Mouse (Mus musculus) 3T3-L1 (cell line): ENCODE measurements around the gene Opcml.

Experiments
- DNase-seq: peaks from one replicate; pipeline ENCODE4 v3.0.0-alpha.2; 2015; ENCODE audit warnings: low read depth, low spot score

Gene Opcml

DNA sequence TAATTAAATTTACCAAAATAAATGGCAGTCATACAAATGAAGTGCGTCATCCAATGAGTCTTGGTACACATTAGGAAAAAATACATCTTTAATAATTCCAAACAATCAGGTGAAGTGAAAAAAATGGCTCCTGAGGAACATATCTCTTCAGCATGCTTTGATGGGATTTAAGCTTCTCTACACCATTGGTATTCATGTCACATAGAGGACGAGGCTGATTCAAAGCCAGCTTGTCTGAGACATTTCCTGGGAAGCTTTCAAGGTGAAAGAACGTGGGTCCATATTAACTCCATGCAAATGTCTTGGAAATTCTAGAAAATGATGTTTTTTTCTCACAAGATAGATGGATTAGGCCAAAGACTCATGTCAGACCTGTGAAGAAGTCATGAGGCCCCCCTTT, 212.6 kb downstream of the Opcml start:
- no peak for DNase-seq

DNA sequence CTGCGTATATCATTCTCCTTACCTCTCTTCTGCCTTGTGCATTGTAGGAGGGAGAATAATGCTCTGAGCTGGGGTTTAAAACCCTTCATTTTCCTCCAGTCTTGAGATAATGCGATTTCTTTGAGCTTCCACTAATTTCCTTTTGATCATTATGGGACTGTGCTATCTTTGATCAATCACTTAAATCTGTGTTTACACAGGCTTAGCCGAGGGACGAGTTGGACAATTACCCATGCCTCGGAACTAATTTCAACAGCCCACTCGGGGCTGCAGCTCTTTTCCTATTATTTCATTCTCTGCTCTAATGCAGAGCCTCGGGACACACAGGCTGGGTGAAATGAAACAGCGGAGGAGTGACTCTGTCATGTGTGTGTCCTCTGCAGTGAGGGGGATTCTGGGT, 220.9 kb downstream of the Opcml start:
- no peak for DNase-seq

DNA sequence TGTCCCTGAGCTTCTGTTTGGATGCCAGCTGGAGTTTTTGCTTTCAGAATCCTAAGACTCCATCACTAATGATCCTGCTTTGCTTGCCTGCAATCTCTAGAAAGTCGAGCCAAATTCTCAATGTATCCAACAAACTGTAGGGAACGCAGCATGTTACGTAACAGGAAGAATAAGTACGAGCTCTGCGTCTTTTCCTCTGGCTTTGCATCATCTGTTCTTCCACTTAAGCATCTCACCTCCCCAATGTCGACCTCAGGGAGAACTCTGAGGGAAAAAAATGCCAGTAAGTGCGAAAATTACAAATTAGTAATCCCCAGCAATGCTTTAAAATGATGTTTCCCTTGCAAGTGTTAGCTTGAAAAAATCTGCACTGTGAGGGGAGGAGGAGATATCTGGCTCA, 222.1 kb downstream of the Opcml start:
- no peak for DNase-seq

DNA sequence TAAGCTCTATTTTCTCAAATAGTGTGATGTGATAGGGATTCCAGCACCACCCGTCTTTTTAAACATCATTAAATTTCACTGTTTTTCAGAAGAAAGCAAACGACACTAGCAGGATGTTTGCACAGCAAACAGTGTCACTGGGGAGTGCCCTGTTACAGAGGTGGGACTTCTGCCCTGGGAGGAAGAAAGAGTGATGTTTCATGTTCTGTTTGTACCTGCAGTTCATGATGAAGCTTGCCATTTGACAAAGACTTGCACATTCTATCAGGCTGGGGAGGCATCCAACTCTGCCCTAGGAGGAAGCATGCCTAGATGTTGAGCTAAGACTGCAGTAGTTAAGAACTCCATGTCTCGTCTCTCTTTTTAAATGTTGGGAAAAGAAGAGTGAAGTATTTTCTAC, 222.6 kb downstream of the Opcml start:
- no peak for DNase-seq

DNA sequence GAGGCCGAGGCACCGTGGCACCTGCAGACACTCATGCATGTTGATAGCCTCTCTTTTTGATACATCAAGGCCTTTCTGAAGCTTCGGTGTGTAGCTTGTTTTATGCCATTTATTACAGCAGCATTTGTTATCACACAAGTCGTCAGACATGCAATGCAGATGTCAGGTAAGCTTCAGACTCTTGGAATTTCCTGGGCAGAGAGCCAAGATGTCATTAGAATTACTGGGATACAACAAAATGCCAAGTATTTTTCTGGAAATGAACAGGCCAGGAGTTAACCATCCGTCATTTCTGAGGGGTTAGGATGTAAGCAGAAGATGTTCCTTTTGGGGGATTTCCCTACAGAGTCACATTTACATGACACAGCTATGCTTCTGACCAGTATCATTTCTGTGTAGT, 237.6 kb downstream of the Opcml start:
- DNase-seq = peak; percentile 79

DNA sequence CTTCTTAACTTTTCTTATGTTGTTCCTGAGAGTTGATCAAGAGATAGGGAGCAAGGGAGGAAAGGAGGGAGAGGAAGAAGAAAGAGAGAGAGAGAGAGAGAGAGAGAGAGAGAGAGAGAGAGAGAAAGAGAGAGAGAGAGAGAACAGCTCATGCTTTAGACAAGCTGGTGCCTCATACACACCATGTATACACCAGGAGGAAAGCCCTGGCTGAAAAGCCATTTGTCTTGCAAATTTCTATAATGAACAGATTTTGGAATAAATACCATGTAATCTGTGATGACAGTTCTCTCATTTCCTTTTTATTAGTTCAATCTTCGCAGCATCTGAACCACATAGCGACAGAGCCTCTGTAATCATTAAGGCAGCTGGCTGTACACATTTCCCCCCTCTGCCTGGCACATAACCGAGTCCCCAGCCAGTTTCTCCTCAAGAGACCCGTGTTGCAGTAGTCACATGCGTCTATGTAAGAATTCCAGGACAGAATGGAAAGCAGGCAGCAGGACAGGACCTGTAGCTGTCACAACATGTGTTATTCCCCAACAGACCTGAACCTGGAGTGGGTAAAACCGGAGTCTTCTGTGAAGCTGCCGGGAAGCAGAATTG, 238.3 kb downstream of the Opcml start:
- peak; percentile 4 for DNase-seq

DNA sequence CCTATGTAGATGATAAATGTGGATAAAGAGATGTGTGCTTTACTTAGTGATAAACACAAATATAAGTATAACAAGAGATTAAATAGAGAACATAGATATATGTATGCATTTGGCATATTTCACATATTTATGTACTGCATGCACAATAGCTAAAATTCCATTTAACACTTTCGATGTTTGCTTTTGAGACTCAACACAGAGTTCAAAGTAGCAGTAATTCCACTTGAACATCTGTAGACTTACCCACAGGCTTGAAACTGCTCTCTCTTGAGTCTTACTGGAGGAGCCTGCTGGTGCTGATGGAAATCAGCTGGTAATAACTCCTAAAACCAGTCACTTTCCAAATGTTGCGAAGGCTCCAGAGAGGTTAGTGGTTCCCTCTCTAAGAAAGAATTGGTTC, 258.6 kb downstream of the Opcml start:
- no peak for DNase-seq

DNA sequence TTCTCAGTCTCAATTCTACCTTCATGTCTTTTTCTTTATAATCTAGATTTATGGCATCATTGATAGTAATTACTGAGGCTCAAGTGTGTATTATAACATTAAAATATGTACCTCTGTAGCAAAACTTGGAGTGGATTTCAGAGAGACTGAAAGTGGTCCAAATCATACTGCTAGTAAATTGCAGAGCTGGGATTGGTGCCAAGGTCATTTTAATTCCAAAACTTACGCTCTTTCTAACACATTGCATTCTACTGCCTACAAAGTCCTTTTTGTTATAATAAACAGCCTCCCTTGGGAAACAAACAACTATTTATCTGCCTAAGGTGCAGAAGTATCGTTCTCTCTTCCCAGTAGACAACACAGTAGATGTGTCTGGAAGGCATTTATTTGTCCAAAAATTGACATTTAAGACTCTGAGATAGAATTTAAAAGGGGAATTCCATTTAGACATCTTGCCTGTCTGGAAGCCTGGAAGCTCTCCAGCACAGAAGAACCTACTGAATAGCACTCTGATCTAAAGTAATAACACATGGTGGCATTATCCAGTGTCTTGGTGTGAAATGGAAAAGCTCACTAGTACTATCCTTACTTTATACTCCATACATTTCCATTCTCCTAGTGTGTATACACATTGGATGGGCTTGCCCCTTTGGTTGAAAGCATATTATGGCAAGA, 266.7 kb downstream of the Opcml start:
- peak; percentile 67 for DNase-seq

DNA sequence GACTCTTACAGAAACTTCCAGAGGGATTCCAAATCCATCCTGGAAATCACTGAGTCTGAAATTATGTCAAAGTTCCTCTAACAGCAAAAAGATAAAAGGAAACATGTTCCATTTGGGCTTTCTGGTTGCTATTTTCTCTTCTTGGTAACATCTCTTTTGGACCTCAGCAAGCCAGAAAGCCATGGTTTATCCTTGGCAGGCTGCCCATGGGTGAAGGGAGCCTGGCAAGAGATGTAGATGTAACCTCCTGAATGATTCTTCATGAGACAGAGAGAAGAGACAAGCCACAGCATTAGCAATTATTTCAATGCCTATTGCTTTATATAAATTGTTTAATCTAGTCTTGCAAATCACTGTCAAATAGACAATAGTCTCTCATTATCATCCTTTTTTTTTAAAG, 274.6 kb downstream of the Opcml start:
- peak; percentile 4 for DNase-seq

DNA sequence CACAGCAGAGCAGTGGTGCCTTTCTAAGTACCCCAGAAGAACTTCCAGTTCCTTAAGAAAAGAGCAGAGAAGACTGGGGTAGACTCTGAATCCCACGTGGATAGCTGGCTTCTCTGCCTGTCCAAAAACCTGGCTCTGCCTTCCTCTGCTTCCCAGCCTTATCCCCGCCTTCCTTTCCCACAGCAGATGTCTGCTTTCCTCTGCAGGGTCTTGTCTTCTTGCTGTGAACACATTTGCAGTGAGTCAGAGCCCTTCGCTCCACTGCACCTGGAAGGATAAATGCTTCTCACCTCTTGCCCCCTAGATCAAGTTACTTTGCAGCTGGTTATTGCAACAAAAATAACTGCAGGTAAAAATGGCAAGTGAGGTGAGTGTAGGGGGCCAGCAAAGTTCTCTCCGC, 290.1 kb downstream of the Opcml start:
- no peak for DNase-seq

DNA sequence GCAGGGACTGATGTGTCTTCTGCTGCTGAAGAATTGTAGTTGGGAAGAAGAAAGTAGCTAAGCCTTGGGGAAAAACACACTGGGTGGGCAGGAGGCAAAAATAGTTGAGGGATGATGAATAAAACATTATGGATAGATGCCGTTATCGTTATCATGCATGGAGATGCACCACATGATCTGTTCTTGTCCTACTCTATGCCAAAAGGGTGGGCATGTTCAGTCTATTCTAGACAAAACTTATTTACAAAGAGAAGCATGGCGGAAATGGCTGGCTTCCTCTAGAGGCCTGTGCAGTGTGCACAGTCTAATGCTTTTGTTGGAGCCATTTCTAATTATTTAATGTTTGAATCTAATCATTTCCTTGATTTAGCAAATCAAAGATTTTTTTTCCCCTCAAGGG, 293.2 kb downstream of the Opcml start:
- no peak for DNase-seq

DNA sequence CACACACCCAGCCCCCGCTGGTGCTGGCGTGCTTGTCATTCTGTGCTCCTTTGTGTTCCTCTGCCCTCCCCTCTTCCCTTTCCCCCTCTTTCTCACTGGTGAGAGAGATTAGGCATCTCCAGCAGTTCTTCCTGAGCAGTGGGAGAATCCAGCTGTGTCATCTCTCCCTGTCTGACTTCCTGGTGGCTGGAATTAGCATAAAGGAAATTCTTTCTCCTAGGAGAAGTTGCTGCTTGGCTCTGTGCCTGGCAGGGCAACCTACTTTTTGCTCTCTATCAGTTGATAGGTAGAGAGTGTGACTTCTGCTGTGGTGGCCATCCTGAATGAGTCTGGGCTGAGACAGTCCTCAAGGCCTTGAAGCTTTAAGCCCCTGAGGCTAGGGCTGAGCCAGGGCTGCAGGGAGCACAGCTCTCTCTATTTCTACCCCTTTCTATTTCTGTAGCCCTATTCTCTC, 293.7 kb downstream of the Opcml start:
- peak; percentile 19 for DNase-seq

DNA sequence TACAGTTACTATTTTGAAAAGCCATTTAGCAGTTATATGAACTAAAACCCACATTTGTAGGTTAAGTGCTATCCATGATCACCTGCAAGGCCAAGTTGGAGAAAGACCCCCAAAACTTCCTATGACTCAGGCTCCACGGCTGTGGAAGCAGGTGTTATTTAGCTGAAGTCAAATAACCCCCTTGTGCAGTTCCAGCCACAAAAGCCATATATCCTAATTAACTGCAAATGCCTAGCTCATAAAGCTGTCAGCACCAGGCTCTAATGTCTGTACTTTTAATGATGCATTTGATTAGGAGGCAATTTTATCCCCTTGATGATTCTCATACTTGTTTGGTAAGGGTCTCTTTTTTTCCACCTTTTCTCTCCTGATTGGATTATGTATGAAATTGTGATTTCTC, 300.8 kb downstream of the Opcml start:
- no peak for DNase-seq

DNA sequence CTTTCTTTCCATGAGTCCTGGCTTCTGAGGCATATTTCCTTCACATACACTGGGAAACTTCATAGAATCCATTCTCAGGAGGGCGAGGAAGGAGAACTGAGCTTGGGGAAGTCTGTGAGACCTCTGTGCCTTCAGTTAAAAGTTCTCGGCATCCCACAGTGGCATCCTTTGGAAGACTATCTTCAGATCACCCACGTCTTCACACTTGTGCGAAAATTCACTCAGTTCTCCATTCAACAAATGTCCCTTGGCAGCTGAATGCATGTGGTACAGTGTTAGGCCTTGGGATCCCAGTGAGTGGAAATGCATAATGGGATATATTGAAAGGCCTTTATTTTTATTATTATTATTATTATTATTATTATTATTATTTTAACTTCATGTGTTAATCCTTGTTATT, 304.1 kb downstream of the Opcml start:
- no peak for DNase-seq

DNA sequence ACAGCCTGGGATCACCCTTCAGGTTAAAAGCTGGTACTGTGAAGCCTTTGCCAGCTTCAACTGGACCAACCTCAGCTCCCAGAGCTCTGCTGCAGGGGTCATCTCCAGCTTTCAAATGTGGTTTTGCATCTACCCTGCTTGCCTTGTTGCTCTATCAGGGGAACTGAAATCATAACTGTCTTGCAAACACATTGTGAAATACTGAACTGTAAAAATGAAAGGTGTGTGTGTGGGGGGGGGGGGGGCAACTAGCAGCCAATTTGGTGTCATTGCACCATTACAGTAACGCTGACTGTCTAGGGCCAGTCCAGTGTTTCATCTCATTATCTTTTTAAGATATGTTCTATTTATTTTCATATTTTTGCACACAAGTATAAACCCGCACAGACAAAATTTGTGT, 305.6 kb downstream of the Opcml start:
- no peak for DNase-seq

DNA sequence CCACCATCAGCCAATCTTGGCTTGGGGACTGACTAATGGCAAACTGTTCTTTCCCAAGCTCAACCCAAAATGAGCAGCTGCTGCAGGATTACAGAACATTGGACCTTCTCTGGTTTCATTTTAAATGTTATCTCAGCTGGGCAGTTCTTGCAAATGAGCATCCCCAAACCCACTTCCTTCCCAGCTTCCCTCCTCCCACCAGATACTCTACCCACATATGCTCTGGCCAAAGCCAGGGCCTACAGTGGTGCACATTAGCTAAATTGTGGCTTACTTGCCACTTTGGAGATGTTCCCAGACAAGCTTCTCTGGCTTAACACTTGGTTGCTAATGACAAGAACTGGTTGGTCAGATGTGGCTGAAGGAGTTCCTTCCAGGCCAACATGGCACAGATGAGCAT, 311.4 kb downstream of the Opcml start:
- DNase-seq = no peak

DNA sequence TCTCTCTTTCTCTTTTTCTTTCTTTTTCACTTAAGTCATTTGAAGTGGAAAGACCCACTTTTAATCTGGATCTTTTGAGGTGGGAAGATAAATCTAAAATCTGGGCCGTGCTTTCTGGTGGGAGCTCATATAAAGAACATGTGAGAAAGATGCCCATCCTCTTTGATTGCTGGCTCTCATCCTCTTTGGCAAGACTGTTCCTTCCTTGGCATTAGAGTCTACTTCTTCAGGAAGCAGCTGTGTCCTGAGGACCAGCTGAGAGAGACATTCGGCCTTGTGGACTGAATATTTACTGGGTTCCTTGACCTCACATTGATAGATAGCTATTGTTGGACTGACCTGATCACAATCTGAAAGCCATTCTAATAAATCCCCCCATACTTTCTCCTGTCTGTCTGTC, 331.3 kb downstream of the Opcml start:
- DNase-seq = no peak

DNA sequence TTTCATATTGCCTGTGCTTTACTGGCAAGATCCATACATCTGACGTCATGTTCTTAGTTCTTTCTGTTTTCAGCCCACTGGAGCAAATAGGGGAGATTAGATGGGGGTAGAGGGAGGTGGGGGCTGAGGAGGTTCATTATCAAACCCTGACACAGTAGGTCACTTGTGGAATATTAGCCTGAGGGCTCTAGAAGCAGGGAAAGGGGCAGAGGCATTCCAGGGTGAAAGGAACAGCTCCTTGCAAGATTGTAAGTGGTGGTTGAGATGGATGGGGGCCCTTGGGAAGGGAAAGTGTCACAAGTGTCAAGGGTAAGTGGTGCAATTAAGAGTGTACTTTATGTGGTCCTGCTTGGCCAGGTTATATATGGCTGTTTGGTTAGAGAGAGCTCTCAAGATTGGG, 338.2 kb downstream of the Opcml start:
- DNase-seq = no peak

DNA sequence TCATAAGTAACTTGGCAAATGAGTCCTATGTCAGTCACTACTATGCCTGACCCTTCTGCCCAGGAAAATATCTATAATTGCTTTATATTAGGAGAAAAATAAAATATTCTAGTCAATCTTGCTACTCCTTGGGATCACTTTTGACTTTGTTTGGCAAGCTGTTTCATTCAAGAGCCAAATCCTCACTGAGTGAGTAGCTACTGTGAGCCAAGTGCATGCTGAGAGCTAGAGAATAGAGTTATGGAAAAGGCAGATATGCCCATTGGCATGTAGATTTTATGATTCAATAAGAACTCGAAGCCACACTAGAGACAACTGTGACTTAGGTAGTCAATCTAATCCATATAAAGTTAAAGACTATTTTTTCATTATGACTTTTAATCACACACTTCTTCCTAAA, 340.9 kb downstream of the Opcml start:
- no peak for DNase-seq

DNA sequence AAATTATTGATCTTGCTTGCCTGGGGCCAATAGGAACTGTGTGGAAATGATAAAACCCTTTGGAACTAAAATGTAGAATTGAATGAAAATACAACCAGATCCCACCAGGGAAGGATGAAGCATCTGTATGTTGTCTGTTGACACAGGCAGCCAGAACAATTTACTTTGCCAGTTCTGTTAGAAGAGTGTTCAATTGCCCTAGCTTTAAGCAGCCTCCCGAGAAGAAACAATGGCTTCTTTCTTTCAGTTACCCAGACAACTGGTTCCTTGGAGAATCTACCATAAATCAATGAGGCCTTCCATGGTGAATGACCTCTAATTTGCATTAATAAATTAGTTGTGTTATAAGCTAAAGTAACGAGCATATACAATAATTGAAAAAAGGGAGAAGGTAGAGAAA, 346.0 kb downstream of the Opcml start:
- DNase-seq = no peak

DNA sequence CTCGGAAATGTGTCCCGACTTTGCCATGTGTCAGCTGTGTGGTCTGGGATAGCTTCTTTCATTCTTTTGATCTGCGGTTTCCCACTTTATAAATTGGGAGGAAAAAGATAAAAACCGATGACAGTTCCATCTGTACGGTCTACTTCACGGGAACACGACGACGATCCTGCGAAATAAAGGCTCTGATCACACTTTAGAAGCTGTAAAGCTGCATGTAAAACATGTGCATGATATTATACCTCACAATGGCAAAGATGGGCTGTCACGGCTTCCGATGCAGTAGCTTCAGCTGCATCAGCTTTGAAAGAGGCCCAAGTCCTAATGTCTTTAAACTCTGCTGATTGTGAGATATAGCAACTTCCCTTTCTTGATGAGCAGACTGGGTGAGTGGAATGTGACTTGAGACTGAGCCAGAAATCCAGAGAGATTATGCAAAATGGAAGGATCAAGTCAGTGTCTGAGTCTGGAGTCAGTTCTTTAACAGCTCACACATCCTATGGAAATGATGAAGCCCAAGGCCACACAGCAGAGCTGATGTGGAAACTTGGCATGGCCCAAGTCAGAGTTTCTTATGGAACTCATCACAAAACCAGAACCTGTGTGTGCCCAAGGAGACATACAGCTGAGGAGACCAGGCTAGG, 349.5 kb downstream of the Opcml start:
- DNase-seq = no peak

DNA sequence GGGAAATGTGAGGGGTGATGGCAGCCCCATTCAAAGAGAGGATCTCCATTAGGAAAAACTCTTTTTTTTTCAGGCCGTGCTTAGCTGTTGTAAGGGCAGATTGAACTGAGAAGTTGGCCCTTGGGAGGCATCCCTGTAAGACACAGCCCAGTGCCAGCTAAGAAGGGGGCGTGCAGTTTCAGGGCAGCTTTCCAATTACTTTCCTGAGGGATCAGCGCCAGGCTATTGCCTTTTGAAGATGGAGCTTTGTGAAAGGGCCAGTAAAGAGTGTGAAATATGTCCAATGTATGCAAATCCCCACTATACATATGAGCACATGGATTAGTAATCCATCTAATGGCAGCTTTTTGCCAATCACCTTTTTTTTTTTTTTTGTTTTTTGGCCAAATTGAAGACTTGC, 358.9 kb downstream of the Opcml start:
- no peak for DNase-seq

DNA sequence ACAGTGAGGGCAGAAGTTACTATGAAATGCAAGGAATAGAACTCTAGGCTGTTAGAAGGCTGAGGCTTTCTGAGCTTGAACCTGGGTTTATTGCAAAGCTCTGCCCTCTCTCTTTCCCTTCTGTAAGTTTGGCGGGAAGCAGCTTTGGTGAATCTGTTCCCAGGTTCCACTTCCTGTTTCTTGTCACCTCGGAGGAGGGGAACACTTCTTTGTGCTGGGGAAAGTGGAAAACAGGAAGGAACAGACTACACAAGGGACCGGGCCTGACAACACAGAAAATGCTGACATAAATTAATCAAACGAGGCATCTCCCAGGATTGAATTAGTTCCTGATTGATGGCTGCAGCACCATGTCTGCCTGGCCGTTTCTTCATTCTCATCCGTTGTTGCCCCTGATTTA, 363.2 kb downstream of the Opcml start:
- no peak for DNase-seq
